Mouse (Mus musculus): Measurements from ENCODE around the gene Pfn3. TPM values are rescaled to one million over a fixed set of nuclear protein-coding genes. Genes with fewer than 3 reads are reported as not detected.

Pfn3 gene
- polyA plus RNA-seq, 1 experiment = not detected

- Histone ChIP-seq H3K27ac (ENCODE audit: control insufficient read depth, insufficient read depth, low read depth, low read length, poor library complexity) (no peak overlapping the region), H3K4me1 (ENCODE audit: control insufficient read depth, insufficient read depth, low read length) (peaks cover 19% of the 10 kb centered on the region), H3K4me3 (replicated peaks; ENCODE audit: control insufficient read depth, low read depth, low read length) (no peak overlapping the region)
- TF ChIP-seq POLR2A (IDR thresholded peaks at IDR 0.05; ENCODE audit: borderline replicate concordance, control insufficient read depth, low read depth, low read length) = no peak
- no peak for TF ChIP-seq CTCF (IDR thresholded peaks at IDR 0.05; ENCODE audit: control insufficient read depth, insufficient read depth, low read length)
- 80% methylated on average over 19 of the region's 19 CpGs for WGBS
These were observed 6.4 kb downstream of the Pfn3 start for GRCm38 (mm10) chr13:55408546-55409120.

GRCm38 (mm10) chr13:55407341-55407740 is 7.7 kb downstream of the Pfn3 start:
- WGBS = 76% methylated on average over 4 of the region's 4 CpGs
- Histone ChIP-seq H3K4me1 (ENCODE audit: control insufficient read depth, insufficient read depth, low read length) (peaks cover 12% of the 10 kb centered on the region), H3K4me3 (replicated peaks; ENCODE audit: control insufficient read depth, low read depth, low read length) (no peak overlapping the region), H3K27ac (ENCODE audit: control insufficient read depth, insufficient read depth, low read depth, low read length, poor library complexity) (no peak overlapping the region)
- TF ChIP-seq CTCF (IDR thresholded peaks at IDR 0.05; ENCODE audit: control insufficient read depth, insufficient read depth, low read length) (no peak), POLR2A (IDR thresholded peaks at IDR 0.05; ENCODE audit: borderline replicate concordance, control insufficient read depth, low read depth, low read length) (no peak)

GRCm38 (mm10) chr13:55405783-55406390 is 9.1 kb downstream of the Pfn3 start:
- TF ChIP-seq POLR2A (IDR thresholded peaks at IDR 0.05; ENCODE audit: borderline replicate concordance, control insufficient read depth, low read depth, low read length) (no peak), CTCF (IDR thresholded peaks at IDR 0.05; ENCODE audit: control insufficient read depth, insufficient read depth, low read length) (0 out of 2 replicates have a peak, but pooled peaks have one; percentile 2)
- peak overlapping the region; percentile 66 for H3K27ac ChIP-seq (ENCODE audit: control insufficient read depth, insufficient read depth, low read depth, low read length, poor library complexity)
- WGBS = 8% methylated on average over 13 of the region's 13 CpGs
- peaks cover 12% of the 10 kb centered on the region for H3K4me1 ChIP-seq (ENCODE audit: control insufficient read depth, insufficient read depth, low read length)
- no peak overlapping the region for H3K4me3 ChIP-seq (replicated peaks; ENCODE audit: control insufficient read depth, low read depth, low read length)

GRCm38 (mm10) chr13:55404853-55405782 is 9.9 kb downstream of the Pfn3 start:
- TF ChIP-seq CTCF (IDR thresholded peaks at IDR 0.05; ENCODE audit: control insufficient read depth, insufficient read depth, low read length) (peak; percentile 89), POLR2A (IDR thresholded peaks at IDR 0.05; ENCODE audit: borderline replicate concordance, control insufficient read depth, low read depth, low read length) (no peak)
- 6% methylated on average over 11 of the region's 11 CpGs for WGBS
- Histone ChIP-seq H3K4me3 (replicated peaks; ENCODE audit: control insufficient read depth, low read depth, low read length) (peak overlapping the region; percentile 24), H3K4me1 (ENCODE audit: control insufficient read depth, insufficient read depth, low read length) (peaks cover 12% of the 10 kb centered on the region), H3K27ac (ENCODE audit: control insufficient read depth, insufficient read depth, low read depth, low read length, poor library complexity) (peak overlapping the region; percentile 66)

GRCm38 (mm10) chr13:55403935-55404852 is 10.8 kb downstream of the Pfn3 start:
- Histone ChIP-seq H3K4me3 (replicated peaks; ENCODE audit: control insufficient read depth, low read depth, low read length) (no peak overlapping the region), H3K4me1 (ENCODE audit: control insufficient read depth, insufficient read depth, low read length) (peaks cover 12% of the 10 kb centered on the region), H3K27ac (ENCODE audit: control insufficient read depth, insufficient read depth, low read depth, low read length, poor library complexity) (no peak overlapping the region; the same call in 1 of the 2 replicates)
- TF ChIP-seq POLR2A (IDR thresholded peaks at IDR 0.05; ENCODE audit: borderline replicate concordance, control insufficient read depth, low read depth, low read length) (no peak), CTCF (IDR thresholded peaks at IDR 0.05; ENCODE audit: control insufficient read depth, insufficient read depth, low read length) (no peak)
- 40% methylated on average over 15 of the region's 15 CpGs for WGBS

- TF ChIP-seq POLR2A (IDR thresholded peaks at IDR 0.05; ENCODE audit: borderline replicate concordance, control insufficient read depth, low read depth, low read length) (no peak), CTCF (IDR thresholded peaks at IDR 0.05; ENCODE audit: control insufficient read depth, insufficient read depth, low read length) (no peak)
- H3K4me1 ChIP-seq (ENCODE audit: control insufficient read depth, insufficient read depth, low read length) = peaks cover 12% of the 10 kb centered on the region
- 75% methylated on average over 7 of the region's 7 CpGs for WGBS
- no peak overlapping the region for H3K27ac ChIP-seq (ENCODE audit: control insufficient read depth, insufficient read depth, low read depth, low read length, poor library complexity)
- H3K4me3 ChIP-seq (replicated peaks; ENCODE audit: control insufficient read depth, low read depth, low read length) = no peak overlapping the region
These were observed 11.8 kb downstream of the Pfn3 start for GRCm38 (mm10) chr13:55403266-55403665.

DNA sequence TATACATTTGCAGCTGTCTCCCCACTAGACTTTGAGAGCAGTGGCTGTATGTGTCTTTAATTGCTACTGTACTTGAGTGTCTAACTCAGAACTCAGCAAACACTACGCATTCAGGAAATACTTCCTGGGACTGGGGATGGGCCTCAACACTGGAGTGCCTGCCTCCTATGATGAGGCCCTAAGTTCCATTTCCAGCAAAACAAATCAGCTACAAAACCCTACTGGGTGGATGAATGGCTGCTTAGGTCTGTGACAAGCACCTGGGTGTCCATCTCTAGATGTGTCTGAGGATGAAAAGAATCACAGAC is 15.0 kb downstream of the Pfn3 start:
- H3K27ac ChIP-seq (ENCODE audit: control insufficient read depth, insufficient read depth, low read depth, low read length, poor library complexity) = no peak overlapping the region
- TF ChIP-seq CTCF (IDR thresholded peaks at IDR 0.05; ENCODE audit: control insufficient read depth, insufficient read depth, low read length) (no peak), POLR2A (IDR thresholded peaks at IDR 0.05; ENCODE audit: borderline replicate concordance, control insufficient read depth, low read depth, low read length) (no peak)
- H3K4me3 ChIP-seq (replicated peaks; ENCODE audit: control insufficient read depth, low read depth, low read length) = no peak overlapping the region
- WGBS = 64% methylated on average over 1 of the region's 1 CpGs
- peaks cover 8% of the 10 kb centered on the region for H3K4me1 ChIP-seq (ENCODE audit: control insufficient read depth, insufficient read depth, low read length)

Measured in bone marrow, adult 2 months (tissue).